Mouse (Mus musculus) adrenal gland, adult 8-10 months (tissue): ENCODE measurements around the gene Reg4. TPM values are rescaled to one million over a fixed set of nuclear protein-coding genes. Genes with fewer than 3 reads are reported as not detected.

Experiments
- DNase-seq: peaks from one replicate; pipeline ENCODE4 v3.0.0; 2022
- total RNA-seq, 4 experiments: library from RNA; stranded (reverse); gene quantifications; 2 replicates each; pipeline ENCODE4 v1.2.4; 2022

Reg4 gene
- total RNA-seq, 4 experiments from 2014 or later = not detected

DNA sequence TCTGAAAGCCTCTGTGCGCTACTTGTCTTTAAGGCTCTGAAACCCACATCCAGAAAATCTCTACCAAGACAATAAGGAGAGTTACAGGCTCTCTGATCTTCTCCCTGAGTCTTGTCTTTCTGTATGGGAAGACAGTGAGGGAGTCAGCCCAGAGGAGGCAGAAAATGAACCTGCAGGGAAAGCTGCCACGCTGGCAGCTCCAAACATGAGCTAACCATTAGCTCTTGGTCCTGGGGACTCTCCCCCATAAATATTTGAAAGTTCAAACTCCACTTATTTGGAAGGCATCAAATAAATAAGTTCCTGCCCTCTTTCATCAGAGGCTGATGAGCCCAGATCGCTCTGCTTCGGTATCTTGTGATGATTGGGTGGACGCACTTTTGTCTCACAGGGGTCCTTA is 61.2 kb downstream of the Reg4 start:
- DNase-seq = no peak

Other genes with a start within 250 kb of the Reg4 start
- 10 to 100 TPM; 73.6 to 99.3 (median 77.1) TPM for gene Notch2, start 208.6 kb upstream of the Reg4 start, total RNA-seq
- not detected for gene Adam30, start 61.5 kb upstream of the Reg4 start, total RNA-seq
- 10 to 100 TPM; 12.4 to 20.0 (median 16.4) TPM for gene Hmgcs2, start 58.3 kb downstream of the Reg4 start, total RNA-seq
- gene Phgdh, start 117.8 kb downstream of the Reg4 start, total RNA-seq = 10 to 100 TPM in 3 of 4 experiments, 1 to 10 TPM in 1; 6.8 to 28.8 (median 12.0) TPM
- gene Zfp697, start 160.3 kb downstream of the Reg4 start, total RNA-seq = 1 to 10 TPM; 5.8 to 9.4 (median 7.5) TPM
- gene Gm4450, start 235.0 kb downstream of the Reg4 start, total RNA-seq = not detected